27 mouse cellular contexts compared by ENCODE assay signal in the genomic region with DNA sequence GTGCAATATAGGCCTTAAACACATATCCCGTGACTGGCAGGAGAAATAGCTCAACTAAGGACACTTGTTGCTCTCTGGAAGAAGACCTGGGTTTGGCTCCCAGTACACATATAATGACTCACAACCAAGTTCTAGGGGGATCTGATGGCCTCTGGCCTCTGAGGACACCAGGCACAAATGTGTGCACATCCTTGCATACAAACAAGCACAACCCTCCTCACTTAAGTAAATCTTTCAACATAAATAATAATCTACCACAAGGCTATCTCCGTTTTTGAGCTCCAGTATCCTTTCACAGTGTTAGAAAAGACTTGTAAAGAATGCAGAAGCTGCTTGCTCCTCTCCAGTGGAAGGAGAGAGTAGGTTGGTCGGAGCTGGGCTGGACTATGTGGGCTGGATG. TPM values are rescaled to one million over a fixed set of nuclear protein-coding genes. Genes with fewer than 3 reads are reported as not detected.
DNase-seq lines count a peak whose midpoint lies in the region; ATAC-seq lines count a peak whose summit lies in the region.
"Had no signal": no experiment of that assay in that cellular context is flagged by ENCODE, and none has a peak within 500 bp of the region (broad histone marks: within the 10 kb centered on the region; RNA-seq: fewer than 3 reads in every experiment).

No protein-coding gene starts in this region.

- peaks cover 11% of the 10 kb centered on the region for H3K4me1 ChIP-seq in hindbrain, embryonic 14.5 days (replicated peaks; ENCODE audit: control insufficient read depth, insufficient read depth, low read length)
- H3K4me1 ChIP-seq in hindbrain, embryonic 12.5 days = peaks cover 25% of the 10 kb centered on the region
- peaks cover 24% of the 10 kb centered on the region for H3K4me1 ChIP-seq in limb, embryonic 11.5 days (ENCODE audit: control insufficient read depth, insufficient read depth, low read length)

- no peaks in the 10 kb centered on the region for H3K9me3 ChIP-seq in hindbrain, embryonic 14.5 days (ENCODE audit: control insufficient read depth, low read length)
- no peaks in the 10 kb centered on the region for H3K9me3 ChIP-seq in hindbrain, embryonic 12.5 days (replicated peaks)
- no peaks in the 10 kb centered on the region for H3K9me3 ChIP-seq in limb, embryonic 11.5 days (ENCODE audit: control insufficient read depth, low read length)
- H3K9me3 ChIP-seq: forebrain, embryonic 10.5 days; forebrain, embryonic 13.5 days; heart, embryonic 12.5 days; heart, embryonic 15.5 days; hindbrain, embryonic 15.5 days; intestine, embryonic 15.5 days had no signal

- WGBS in hindbrain, embryonic 14.5 days = 13% methylated on average over 3 of the region's 3 CpGs
- 18% methylated on average over 3 of the region's 3 CpGs for WGBS in hindbrain, embryonic 12.5 days
- WGBS in limb, embryonic 11.5 days = 7% methylated on average over 3 of the region's 3 CpGs

- no peak overlapping the region for H3K27ac ChIP-seq in hindbrain, embryonic 14.5 days
- no peak overlapping the region for H3K27ac ChIP-seq in hindbrain, embryonic 12.5 days
- no peak overlapping the region for H3K27ac ChIP-seq in limb, embryonic 11.5 days (replicated peaks; ENCODE audit: low read depth, low read length)
- H3K27ac ChIP-seq: forebrain, embryonic 10.5 days; forebrain, embryonic 13.5 days; gastrocnemius, adult 2 months; heart, embryonic 15.5 days; hindbrain, embryonic 15.5 days; intestine, embryonic 15.5 days had no signal

- 0 out of 2 replicates have a peak, but pooled peaks have one; percentile 7 for ATAC-seq in hindbrain, embryonic 14.5 days (ENCODE audit: low FRiP score)
- no peak for ATAC-seq in hindbrain, embryonic 12.5 days (ENCODE audit: low FRiP score)
- no peak for ATAC-seq in limb, embryonic 11.5 days (ENCODE audit: insufficient number of reproducible peaks, low FRiP score, low TSS enrichment, low read depth)
- ATAC-seq: forebrain, embryonic 13.5 days; forebrain, embryonic 16.5 days; intestine, embryonic 15.5 days; Patski had no signal

- DNase-seq in embryo, embryonic 10.5 days (ENCODE audit: low spot score) = peak; percentile 39
- DNase-seq in embryo, embryonic 9.5 days (ENCODE audit: extremely low spot score) = no peak
- DNase-seq in hindbrain, embryonic 14.5 days (ENCODE audit: low spot score) = no peak
- DNase-seq in NIH3T3 (ENCODE audit: low read depth) = peak; percentile 13
- DNase-seq in limb, embryonic 11.5 days (ENCODE audit: low spot score) = peak; percentile 24
- no peak for DNase-seq in frontal cortex, postnatal 36 days (ENCODE audit: low spot score in 2 of 2)
- DNase-seq: adrenal gland, postnatal 10 days; adrenal gland, postnatal 36 days; cerebellum, adult 18-20 months; cerebellum, adult 9-10 months; cerebellum, postnatal 14 days; gastrocnemius, adult 2 months; gastrocnemius, postnatal 14 days; heart, adult 18-20 months; heart, postnatal 10 days; heart, postnatal 36 days had no signal

- H3K9ac ChIP-seq in hindbrain, embryonic 14.5 days = no peak overlapping the region
- H3K9ac ChIP-seq in hindbrain, embryonic 12.5 days = no peak overlapping the region
- no peak overlapping the region for H3K9ac ChIP-seq in limb, embryonic 11.5 days (ENCODE audit: low read length)
- H3K9ac ChIP-seq: forebrain, embryonic 13.5 days; heart, embryonic 12.5 days; heart, embryonic 15.5 days; hindbrain, embryonic 15.5 days; intestine, embryonic 15.5 days had no signal

- peaks cover 99% of the 10 kb centered on the region for H3K27me3 ChIP-seq in hindbrain, embryonic 14.5 days (ENCODE audit: control insufficient read depth, insufficient read depth, low read length)
- H3K27me3 ChIP-seq in hindbrain, embryonic 12.5 days = peaks cover 94% of the 10 kb centered on the region
- H3K27me3 ChIP-seq in limb, embryonic 11.5 days (ENCODE audit: control insufficient read depth, insufficient read depth, low read length) = peaks cover 93% of the 10 kb centered on the region

- no peak overlapping the region for H3K4me2 ChIP-seq in hindbrain, embryonic 14.5 days (replicated peaks)
- H3K4me2 ChIP-seq in hindbrain, embryonic 12.5 days (replicated peaks) = no peak overlapping the region
- no peak overlapping the region for H3K4me2 ChIP-seq in limb, embryonic 11.5 days (ENCODE audit: low read depth, severe bottlenecking)
- H3K4me2 ChIP-seq: heart, embryonic 12.5 days; heart, embryonic 15.5 days; hindbrain, embryonic 15.5 days; intestine, embryonic 15.5 days had no signal

- H3K4me3 ChIP-seq in hindbrain, embryonic 14.5 days (replicated peaks; ENCODE audit: low read length) = no peak overlapping the region
- H3K4me3 ChIP-seq in hindbrain, embryonic 12.5 days = no peak overlapping the region
- no peak overlapping the region for H3K4me3 ChIP-seq in limb, embryonic 11.5 days (ENCODE audit: low read depth, low read length)
- H3K4me3 ChIP-seq: forebrain, embryonic 13.5 days; gastrocnemius, adult 2 months; heart, embryonic 12.5 days; heart, embryonic 15.5 days; hindbrain, embryonic 15.5 days; intestine, embryonic 15.5 days had no signal

- H3K36me3 ChIP-seq in hindbrain, embryonic 14.5 days (replicated peaks; ENCODE audit: control insufficient read depth, insufficient read depth) = no peaks in the 10 kb centered on the region
- no peaks in the 10 kb centered on the region for H3K36me3 ChIP-seq in hindbrain, embryonic 12.5 days
- no peaks in the 10 kb centered on the region for H3K36me3 ChIP-seq in limb, embryonic 11.5 days (ENCODE audit: control insufficient read depth, insufficient read depth, low read length)
- H3K36me3 ChIP-seq: forebrain, embryonic 10.5 days; heart, embryonic 12.5 days; heart, embryonic 15.5 days; hindbrain, embryonic 15.5 days; intestine, embryonic 15.5 days had no signal

RNA-seq across cellular contexts. Expression of a gene that starts 1.7 kb away (rescaled TPM):
- 0.37 TPM in 1 of 2 replicates, not detected in the other for polyA plus RNA-seq in hindbrain, embryonic 14.5 days (2014; fragmentation: Nextera tagmentation; extraction: Ambion mirVana)
- 6.1 and 6.8 TPM in 2 replicates for polyA plus RNA-seq in hindbrain, embryonic 12.5 days (2016; fragmentation: Nextera tagmentation; extraction: Ambion mirVana)
- polyA plus RNA-seq in limb, embryonic 11.5 days (2014; fragmentation: Nextera tagmentation; extraction: Ambion mirVana) = not detected in 2 replicates
- polyA plus RNA-seq: embryonic facial prominence, embryonic 14.5 days; gonadal fat pad, adult 2 months; heart, embryonic 12.5 days; heart, embryonic 15.5 days; intestine, embryonic 15.5 days; Patski had no signal

RNA-seq across cellular contexts. Expression of a gene that starts 29.1 kb away (rescaled TPM):
- 47.2 and 47.4 TPM in 2 replicates for polyA plus RNA-seq in hindbrain, embryonic 14.5 days (2014; fragmentation: Nextera tagmentation; extraction: Ambion mirVana)
- 51.6 and 52.8 TPM in 2 replicates for polyA plus RNA-seq in hindbrain, embryonic 12.5 days (2016; fragmentation: Nextera tagmentation; extraction: Ambion mirVana)
- 45.8 and 46.1 TPM in 2 replicates for polyA plus RNA-seq in limb, embryonic 11.5 days (2014; fragmentation: Nextera tagmentation; extraction: Ambion mirVana)

Comparison
In these comparisons a context has a peak if more than half of its experiments do, and no peak if none do; other contexts are left out.
1. DNase-seq: peak in embryo, embryonic 10.5 days (single experiment), NIH3T3 (single experiment) and limb, embryonic 11.5 days (single experiment); none in embryo, embryonic 9.5 days (single experiment), hindbrain, embryonic 14.5 days (single experiment) and frontal cortex, postnatal 36 days (0 of 2).